Mouse (Mus musculus): ENCODE results near the gene Fbxo45.

Gene Fbxo45

DNA sequence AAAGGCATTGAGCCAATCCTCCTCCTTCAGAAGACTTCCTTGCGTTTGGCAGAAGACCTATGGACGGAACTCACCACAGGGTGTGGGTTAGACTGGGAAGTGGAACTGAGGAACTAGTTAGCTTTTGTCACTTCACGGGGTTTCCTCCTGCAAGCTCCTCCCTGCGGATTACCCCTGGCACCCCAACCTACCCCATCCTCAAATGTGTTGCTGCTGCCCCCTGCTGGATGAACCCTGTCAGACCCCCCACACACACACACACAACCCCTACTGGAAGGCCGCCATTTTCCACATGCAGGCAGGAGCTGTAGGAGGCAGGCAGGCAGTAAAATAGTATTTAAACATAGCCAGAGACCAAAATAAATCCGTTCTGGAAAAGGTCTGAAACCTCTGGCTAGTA, 44.3 kb downstream of the Fbxo45 start:
- peak; percentile 82 to 86 for DNase-seq

DNA sequence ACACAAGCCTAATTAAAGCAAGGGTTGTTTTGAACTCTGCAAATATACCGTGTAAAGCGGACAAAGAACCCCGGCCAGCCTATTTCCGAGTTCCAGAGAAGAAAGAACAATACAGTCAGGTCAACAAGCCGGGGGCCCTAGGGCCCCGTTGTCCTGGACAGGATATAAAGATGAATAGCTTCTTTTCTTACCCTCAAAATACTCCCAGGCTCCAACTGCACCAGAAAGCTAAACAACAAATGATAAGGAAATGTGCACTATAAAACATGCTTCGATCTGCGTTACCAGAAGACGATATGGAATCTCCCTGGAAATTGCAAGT, 46.0 kb downstream of the Fbxo45 start:
- DNase-seq, result no peak

DNA sequence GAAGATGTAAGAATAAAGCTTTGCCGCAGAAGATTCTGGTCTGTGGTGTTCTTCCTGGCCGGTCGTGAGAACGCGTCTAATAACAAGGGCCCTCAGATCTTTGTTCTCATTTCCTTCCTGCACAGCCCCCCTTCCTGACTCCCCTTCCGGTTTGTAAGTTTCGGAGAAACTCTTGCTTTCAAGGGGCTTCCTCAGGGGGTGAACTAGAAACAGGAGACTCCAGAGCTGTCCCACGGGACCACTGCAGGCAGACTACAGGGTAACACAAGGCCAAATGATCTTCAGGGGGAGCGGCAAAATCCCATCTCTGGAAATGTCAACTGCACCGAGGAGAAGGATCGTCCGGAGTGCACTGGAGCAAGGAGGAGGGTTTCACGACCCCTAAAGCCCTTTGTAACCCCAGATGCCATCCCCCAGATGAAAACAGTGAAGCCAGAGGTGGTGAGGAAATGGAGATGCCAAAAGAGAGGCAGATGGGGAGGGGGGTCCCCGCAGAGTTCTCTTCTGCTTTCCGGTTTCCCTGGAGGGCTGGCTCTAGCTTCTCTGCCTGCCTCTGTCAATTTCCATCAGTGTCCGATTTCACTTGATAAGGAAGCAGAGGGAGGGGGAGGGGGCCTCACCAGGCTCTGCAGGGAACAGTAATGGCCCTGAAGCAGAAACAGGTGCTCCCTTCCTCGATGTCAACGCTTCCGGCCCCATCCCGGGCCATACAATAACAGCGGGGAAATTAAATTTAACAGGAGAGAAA, 46.5 kb downstream of the Fbxo45 start:
- DNase-seq, result peak; percentile 42 to 57

DNA sequence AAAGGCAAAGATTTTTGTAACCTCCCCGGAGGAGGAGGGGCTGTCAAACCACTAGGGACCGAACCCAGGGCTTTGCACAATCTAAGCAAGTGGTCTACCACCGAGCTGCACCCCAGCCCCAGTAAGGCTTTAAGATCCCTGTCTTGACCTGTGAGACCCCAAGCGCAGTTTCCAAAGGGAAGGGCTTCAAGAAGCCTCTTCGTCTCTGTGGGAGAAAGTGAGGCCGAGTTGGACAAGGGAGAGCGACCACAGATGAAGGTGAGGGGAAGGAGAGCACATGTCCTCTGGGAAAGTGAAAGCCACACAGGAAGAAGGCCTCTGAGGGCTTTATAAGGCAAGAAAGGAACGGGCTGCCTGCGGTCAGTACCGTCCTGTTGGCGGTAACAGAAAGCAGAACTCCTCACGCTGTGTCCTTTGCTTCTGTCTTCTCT, 56.9 kb downstream of the Fbxo45 start:
- DNase-seq, result no peak

DNA sequence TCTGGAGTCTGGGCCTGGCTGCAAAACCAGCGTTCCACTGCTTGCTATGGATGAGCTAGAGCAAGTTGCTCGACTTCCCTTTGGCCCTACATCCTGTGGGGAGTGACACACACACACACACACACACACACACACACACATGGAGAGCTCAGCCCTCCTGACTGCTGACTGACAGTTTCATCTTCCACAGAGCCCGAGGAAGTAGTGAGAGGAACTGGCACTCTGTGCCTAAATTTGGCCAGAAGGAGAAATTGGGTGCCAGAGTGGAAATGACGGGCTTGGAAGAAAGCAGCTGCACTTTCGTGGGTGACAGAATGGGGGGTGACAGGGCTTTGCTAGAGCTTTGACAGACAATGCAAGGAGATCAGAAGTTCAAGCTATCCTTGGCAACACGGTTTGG, 57.8 kb downstream of the Fbxo45 start:
- DNase-seq, result no peak

DNA sequence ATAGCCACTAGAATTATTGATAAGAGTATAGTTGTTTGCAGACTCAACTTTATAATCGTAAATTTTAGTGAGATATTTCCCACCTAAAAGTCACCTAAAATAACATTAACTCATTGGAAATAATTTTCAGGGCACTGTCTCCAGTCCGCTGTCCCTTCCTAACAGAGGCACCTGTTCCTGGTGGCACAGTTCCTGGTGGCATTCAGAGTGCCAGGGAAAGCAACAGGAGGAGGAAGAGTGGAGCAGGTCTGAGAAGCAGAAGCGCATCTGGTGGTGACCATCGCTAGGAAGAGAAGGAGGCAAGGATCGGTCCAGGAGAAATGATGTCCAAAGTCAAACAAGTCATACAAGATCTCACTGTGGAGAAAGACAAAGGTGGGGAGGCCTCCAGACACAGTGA, 60.9 kb downstream of the Fbxo45 start:
- no peak for DNase-seq

All from thymus, adult 18-20 months (tissue).